Mouse (Mus musculus): ENCODE measurements around the gene Serpina3c.
"Not testable (repeated sequence)": the region's sequence is repeated elsewhere in the genome, so short reads cannot be mapped to it uniquely, and the experiment has no call there.

The Serpina3c gene

DNA sequence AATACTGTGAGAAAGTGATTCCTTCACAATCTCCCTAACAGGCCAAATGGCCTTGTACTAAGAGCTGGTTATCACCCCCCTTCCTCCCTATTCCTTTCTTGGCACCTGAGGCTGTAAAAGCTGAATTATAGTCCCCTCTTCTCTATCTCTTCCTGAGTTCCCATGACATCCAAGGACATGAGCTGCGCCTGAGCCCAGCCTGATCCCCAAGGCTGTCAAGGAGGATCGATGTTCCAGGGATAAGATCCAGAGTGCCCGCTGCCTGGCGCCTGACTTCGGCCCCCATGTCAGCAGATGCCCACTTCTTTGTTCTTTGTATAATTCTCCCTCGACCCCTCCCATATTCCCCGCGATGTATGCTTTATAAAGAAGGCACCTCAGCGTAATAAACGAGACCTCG is 41.3 kb downstream of the Serpina3c start, which contains the start of gene Serpina3a:
TSS of gene Serpina3a (plus strand) at position 392 of the 400 bp plus-strand sequence.
- not testable (repeated sequence) for DNase-seq (ENCODE audit: low read depth)

- DNase-seq (ENCODE audit: low read depth), result no peak
Measured at GRCm38 (mm10) chr12:104108507-104108906, 45.2 kb downstream of the Serpina3c start.

- no peak for DNase-seq (ENCODE audit: low read depth)
Measured at GRCm38 (mm10) chr12:104106919-104107318, 46.8 kb downstream of the Serpina3c start.

- DNase-seq (ENCODE audit: low read depth), result no peak
Measured at GRCm38 (mm10) chr12:104105847-104106246, 47.8 kb downstream of the Serpina3c start.

DNA sequence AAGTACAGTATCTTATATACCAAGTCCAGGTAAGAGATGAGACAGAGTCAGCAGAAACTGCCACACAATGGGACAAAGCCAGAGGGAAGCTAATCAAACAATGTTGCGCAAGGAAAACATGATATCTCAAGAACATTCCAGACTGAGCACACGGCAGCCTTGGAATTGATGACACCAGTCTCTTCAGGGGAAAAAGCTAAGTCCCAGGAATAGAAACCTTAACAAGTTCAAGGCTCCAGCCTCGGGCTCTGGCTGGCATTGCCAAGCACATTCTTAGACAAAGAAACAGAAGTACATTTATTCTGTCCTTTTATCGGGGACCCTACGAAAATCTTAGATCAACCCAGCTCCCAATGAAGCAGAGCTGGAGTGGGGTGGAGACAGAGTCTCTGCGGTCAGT is 52.9 kb downstream of the Serpina3c start, which contains the start of gene Serpina5:
TSS of gene Serpina5 (plus strand) at position 346 of the 400 bp plus-strand sequence.
- DNase-seq (ENCODE audit: low read depth), result no peak
